In the genomic region with DNA sequence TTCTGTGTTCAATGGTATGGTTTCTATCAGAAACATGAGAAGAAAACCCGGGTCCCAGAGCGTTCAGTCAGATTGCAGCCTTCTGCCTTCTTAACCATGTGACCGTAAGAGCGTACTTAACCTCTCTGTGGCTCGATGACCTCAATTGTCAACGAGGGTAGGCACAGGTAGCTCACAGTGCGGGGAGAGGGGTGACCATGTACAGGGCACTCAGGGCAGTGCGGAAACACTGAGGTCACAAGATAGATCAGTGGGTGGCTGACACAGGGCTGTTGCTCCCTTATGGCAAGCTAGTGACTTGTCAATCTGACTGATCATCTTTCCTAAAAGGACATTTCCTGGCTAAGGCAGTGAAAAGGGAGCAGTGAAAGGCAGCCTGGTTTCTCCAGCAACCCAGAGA, we compare ENCODE assay signal across 23 mouse cellular contexts. TPM values are rescaled to one million over a fixed set of nuclear protein-coding genes. Genes with fewer than 3 reads are reported as not detected.
DNase-seq lines count a peak whose midpoint lies in the region; ATAC-seq and TF ChIP-seq lines count a peak whose summit lies in the region.
"Had no signal": no experiment of that assay in that cellular context is flagged by ENCODE, and none has a peak within 500 bp of the region (broad histone marks: within the 10 kb centered on the region; RNA-seq: fewer than 3 reads in every experiment).

No protein-coding gene starts in this region.

- H3K4me1 ChIP-seq in forebrain, embryonic 13.5 days, result no peaks in the 10 kb centered on the region
- 0 out of 2 replicates have a peak, but pooled peaks cover 2% of the 10 kb centered on the region for H3K4me1 ChIP-seq in forebrain, embryonic 16.5 days (replicated peaks; ENCODE audit: control insufficient read depth, insufficient read depth, low read length)
- no peaks in the 10 kb centered on the region for H3K4me1 ChIP-seq in heart, embryonic 15.5 days (replicated peaks)
- no peaks in the 10 kb centered on the region for H3K4me1 ChIP-seq in midbrain, embryonic 15.5 days
- no peaks in the 10 kb centered on the region for H3K4me1 ChIP-seq in midbrain, postnatal 0 days (ENCODE audit: insufficient read depth, low read length)
- H3K4me1 ChIP-seq: embryonic facial prominence, embryonic 10.5 days; limb, embryonic 12.5 days had no signal

- H3K9ac ChIP-seq in forebrain, embryonic 13.5 days, result no peak overlapping the region
- no peak overlapping the region for H3K9ac ChIP-seq in forebrain, embryonic 16.5 days (replicated peaks; ENCODE audit: low read depth, low read length)
- H3K9ac ChIP-seq in heart, embryonic 15.5 days, result no peak overlapping the region
- H3K9ac ChIP-seq in midbrain, embryonic 15.5 days, result no peak overlapping the region
- H3K9ac ChIP-seq in midbrain, postnatal 0 days (replicated peaks; ENCODE audit: low read length, poor library complexity, severe bottlenecking), result no peak overlapping the region
- H3K9ac ChIP-seq: limb, embryonic 12.5 days; liver, embryonic 12.5 days had no signal

- peaks cover 14% of the 10 kb centered on the region for H3K9me3 ChIP-seq in forebrain, embryonic 13.5 days (replicated peaks)
- H3K9me3 ChIP-seq in forebrain, embryonic 16.5 days (ENCODE audit: control insufficient read depth, low read length), result peaks cover 11% of the 10 kb centered on the region
- H3K9me3 ChIP-seq in heart, embryonic 15.5 days (replicated peaks), result 0 out of 2 replicates have a peak, but pooled peaks cover 6% of the 10 kb centered on the region
- peaks cover 8% of the 10 kb centered on the region; the same call in 1 of the 2 replicates for H3K9me3 ChIP-seq in midbrain, embryonic 15.5 days
- H3K9me3 ChIP-seq in midbrain, postnatal 0 days (ENCODE audit: low read length), result peaks cover 9% of the 10 kb centered on the region; the same call in 1 of the 2 replicates

- peaks cover 34% of the 10 kb centered on the region for H3K36me3 ChIP-seq in forebrain, embryonic 13.5 days (ENCODE audit: poor library complexity, severe bottlenecking)
- H3K36me3 ChIP-seq in forebrain, embryonic 16.5 days (ENCODE audit: control insufficient read depth, insufficient read depth), result peaks cover 4% of the 10 kb centered on the region; the same call in 1 of the 2 replicates
- H3K36me3 ChIP-seq in heart, embryonic 15.5 days, result peaks cover 5% of the 10 kb centered on the region; the same call in 1 of the 2 replicates
- H3K36me3 ChIP-seq in midbrain, embryonic 15.5 days (replicated peaks), result peaks cover 8% of the 10 kb centered on the region; the same call in 1 of the 2 replicates
- H3K36me3 ChIP-seq in midbrain, postnatal 0 days (ENCODE audit: insufficient read depth, low read length), result 0 out of 2 replicates have a peak, but pooled peaks cover 2% of the 10 kb centered on the region

- H3K27me3 ChIP-seq in forebrain, embryonic 13.5 days, result no peaks in the 10 kb centered on the region
- H3K27me3 ChIP-seq in forebrain, embryonic 16.5 days (replicated peaks; ENCODE audit: control insufficient read depth, insufficient read depth, low read length), result no peaks in the 10 kb centered on the region
- H3K27me3 ChIP-seq in heart, embryonic 15.5 days, result no peaks in the 10 kb centered on the region
- no peaks in the 10 kb centered on the region for H3K27me3 ChIP-seq in midbrain, embryonic 15.5 days (replicated peaks)
- no peaks in the 10 kb centered on the region for H3K27me3 ChIP-seq in midbrain, postnatal 0 days (ENCODE audit: insufficient read depth, low read length)
- H3K27me3 ChIP-seq: limb, embryonic 12.5 days; liver, embryonic 12.5 days had no signal

- no peak for TF ChIP-seq CTCF in midbrain, postnatal 0 days (IDR thresholded peaks at IDR 0.05)

- H3K4me3 ChIP-seq in forebrain, embryonic 13.5 days, result no peak overlapping the region
- H3K4me3 ChIP-seq in forebrain, embryonic 16.5 days (replicated peaks; ENCODE audit: low read length), result no peak overlapping the region
- H3K4me3 ChIP-seq in heart, embryonic 15.5 days, result no peak overlapping the region
- H3K4me3 ChIP-seq in midbrain, embryonic 15.5 days, result no peak overlapping the region
- no peak overlapping the region for H3K4me3 ChIP-seq in midbrain, postnatal 0 days (ENCODE audit: low read depth, low read length)
- H3K4me3 ChIP-seq: embryonic facial prominence, embryonic 10.5 days; limb, embryonic 12.5 days; liver, embryonic 12.5 days had no signal

- no peak for ATAC-seq in forebrain, embryonic 13.5 days
- ATAC-seq in forebrain, embryonic 16.5 days, result no peak
- ATAC-seq in heart, embryonic 15.5 days (replicated peaks; ENCODE audit: insufficient number of reproducible peaks, insufficient read depth, low FRiP score, low read depth), result 0 out of 2 replicates have a peak, but pooled peaks have one; percentile 43
- no peak for ATAC-seq in midbrain, embryonic 15.5 days (replicated peaks)
- ATAC-seq in midbrain, postnatal 0 days (ENCODE audit: low FRiP score), result no peak
- ATAC-seq: intestine, embryonic 16.5 days; liver, embryonic 12.5 days had no signal

- peak overlapping the region; percentile 31; the same call in 1 of the 2 replicates for H3K27ac ChIP-seq in forebrain, embryonic 13.5 days
- H3K27ac ChIP-seq in forebrain, embryonic 16.5 days (ENCODE audit: low read length), result no peak overlapping the region
- no peak overlapping the region for H3K27ac ChIP-seq in heart, embryonic 15.5 days
- H3K27ac ChIP-seq in midbrain, embryonic 15.5 days, result 0 out of 2 replicates have a peak overlapping the region, but pooled peaks have one; percentile 20
- no peak overlapping the region for H3K27ac ChIP-seq in midbrain, postnatal 0 days (ENCODE audit: low read depth, low read length)
- H3K27ac ChIP-seq: embryonic facial prominence, embryonic 10.5 days; limb, embryonic 12.5 days; liver, embryonic 12.5 days had no signal

- DNase-seq in heart, adult 8-10 months (ENCODE audit: low spot score), result no peak
- no peak for DNase-seq in midbrain, postnatal 0 days (ENCODE audit: low spot score)
- no peak for DNase-seq in adrenal gland, adult 2 months
- DNase-seq in left cerebral cortex, adult 9 months (ENCODE audit: low spot score in 2 of 2), result no peak
- DNase-seq: adrenal gland, postnatal 25 days; cerebellum, adult 9-11 months; gastrocnemius, postnatal 36 days; kidney, adult 9 months; kidney, postnatal 14 days; layer of hippocampus, postnatal 36 days; lung, adult 18-20 months; lung, postnatal 10 days; right cerebral cortex, postnatal 25 days; spleen, adult 18-20 months had no signal

- no peak overlapping the region for H3K4me2 ChIP-seq in forebrain, embryonic 13.5 days
- H3K4me2 ChIP-seq in forebrain, embryonic 16.5 days (ENCODE audit: low read length), result no peak overlapping the region
- no peak overlapping the region for H3K4me2 ChIP-seq in heart, embryonic 15.5 days
- no peak overlapping the region for H3K4me2 ChIP-seq in midbrain, embryonic 15.5 days
- H3K4me2 ChIP-seq in midbrain, postnatal 0 days (ENCODE audit: low read depth, low read length, poor library complexity, severe bottlenecking), result no peak overlapping the region
- H3K4me2 ChIP-seq: limb, embryonic 12.5 days; liver, embryonic 12.5 days; midbrain, embryonic 11.5 days had no signal

- 88% methylated on average over 8 of the region's 8 CpGs for WGBS in forebrain, embryonic 13.5 days
- 84% methylated on average over 8 of the region's 8 CpGs for WGBS in forebrain, embryonic 16.5 days
- 72% methylated on average over 8 of the region's 8 CpGs for WGBS in heart, embryonic 15.5 days
- 79% methylated on average over 8 of the region's 8 CpGs for WGBS in midbrain, embryonic 15.5 days
- WGBS in midbrain, postnatal 0 days, result 82% methylated on average over 8 of the region's 8 CpGs

RNA-seq across cellular contexts. Expression of a gene that starts 58.5 kb away (rescaled TPM):
- 66.6 and 81.7 TPM in 2 replicates for polyA plus RNA-seq in forebrain, embryonic 13.5 days (2015; fragmentation: Nextera tagmentation; extraction: Ambion mirVana)
- polyA plus RNA-seq in forebrain, embryonic 16.5 days (2015; fragmentation: Nextera tagmentation; extraction: Ambion mirVana), result 73.5 and 83.6 TPM in 2 replicates
- 26.0 and 28.8 TPM in 2 replicates for polyA plus RNA-seq in heart, embryonic 15.5 days (2015; fragmentation: Nextera tagmentation; extraction: Ambion mirVana)
- 10 to 100 TPM in 3 of 4 experiments, 1 to 10 TPM in 1; 9.5 to 15.5 (median 12.9) TPM for total RNA-seq in heart, adult 8-10 months (2022)
- polyA plus RNA-seq in midbrain, embryonic 15.5 days (2015; fragmentation: Nextera tagmentation; extraction: Ambion mirVana), result 76.6 and 80.1 TPM in 2 replicates
- total RNA-seq in midbrain, postnatal 0 days (2014; rRNA removed), result 81.1 and 88.1 TPM in 2 replicates
- polyA plus RNA-seq in midbrain, postnatal 0 days (2015; fragmentation: Nextera tagmentation; extraction: Ambion mirVana), result 66.8 and 67.6 TPM in 2 replicates
- total RNA-seq in adrenal gland, adult 2 months (2021), result 10 to 100 TPM; 36.7 to 48.2 TPM
- 15.9 and 16.7 TPM in 2 replicates for polyA plus RNA-seq in adrenal gland, adult 2 months (2012; rRNA removed)

Comparison
In these comparisons a context has a peak if more than half of its experiments do, and no peak if none do; other contexts are left out.
1. H3K27ac ChIP-seq: peak in forebrain, embryonic 13.5 days (single experiment) and midbrain, embryonic 15.5 days (single experiment); none in forebrain, embryonic 16.5 days (single experiment), heart, embryonic 15.5 days (single experiment) and midbrain, postnatal 0 days (single experiment).